Mouse (Mus musculus) forebrain, embryonic 13.5 days (tissue): ENCODE measurements at regions not wholly inside any gene's neighbourhood (a gene's known extent, or its start where the extent isn't known, plus 50 kb on each side); places are given as distances from the start of the nearest gene placed in this dataset.
A peak's percentile ranks its signal among the peaks of the same experiment; 100 is the strongest.
"Not testable (repeated sequence)": the region's sequence is repeated elsewhere in the genome, so short reads cannot be mapped to it uniquely, and the experiment has no call there.

Source experiments
- ATAC-seq: fragments of 200-750 bp; cut with Nextera tagmentation; 2 replicates; pipeline ENCODE4 v1.8.0; 2017
- H3K27ac ChIP-seq: fragments of 300-500 bp; sonication (generic); 2 replicates; pipeline ENCODE4 v1.5.1; 2015; ENCODE audit warnings: inconsistent platforms, mild to moderate bottlenecking, moderate library complexity
- H3K27me3 ChIP-seq: fragments of 300-500 bp; sonication (generic); 2 replicates; pipeline ENCODE4 v1.6.1; 2015; ENCODE audit warnings: mild to moderate bottlenecking, inconsistent platforms
- H3K36me3 ChIP-seq: fragments of 300-500 bp; sonication (generic); 2 replicates; pipeline ENCODE4 v1.6.1; 2015; ENCODE audit warnings: mild to moderate bottlenecking, inconsistent platforms; ENCODE audit not compliant: poor library complexity, severe bottlenecking
- H3K4me1 ChIP-seq: fragments of 300-500 bp; sonication (generic); 2 replicates; pipeline ENCODE4 v1.6.1; 2015; ENCODE audit warnings: inconsistent platforms
- H3K4me2 ChIP-seq: fragments of 300-500 bp; sonication (generic); 2 replicates; pipeline ENCODE4 v1.6.1; 2015; ENCODE audit warnings: inconsistent platforms, mild to moderate bottlenecking, moderate library complexity
- H3K4me3 ChIP-seq: fragments of 300-500 bp; sonication (generic); 2 replicates; pipeline ENCODE4 v1.5.1; 2015; ENCODE audit warnings: mild to moderate bottlenecking, inconsistent platforms
- H3K9ac ChIP-seq: fragments of 300-500 bp; sonication (generic); 2 replicates; pipeline ENCODE4 v1.6.1; 2015; ENCODE audit warnings: mild to moderate bottlenecking, inconsistent platforms
- H3K9me3 ChIP-seq: fragments of 300-500 bp; sonication (generic); replicated peaks from 2 replicates; pipeline ENCODE4 v1.6.1; 2016; ENCODE audit warnings: inconsistent platforms
- WGBS: fragments of 180-500 bp; shearing (Covaris S2); methylation state at CpG from one replicate; pipeline ENCODE4 v1.1.7; 2015; 5-methylcytosine and 5-hydroxymethylcytosine counted together

DNA sequence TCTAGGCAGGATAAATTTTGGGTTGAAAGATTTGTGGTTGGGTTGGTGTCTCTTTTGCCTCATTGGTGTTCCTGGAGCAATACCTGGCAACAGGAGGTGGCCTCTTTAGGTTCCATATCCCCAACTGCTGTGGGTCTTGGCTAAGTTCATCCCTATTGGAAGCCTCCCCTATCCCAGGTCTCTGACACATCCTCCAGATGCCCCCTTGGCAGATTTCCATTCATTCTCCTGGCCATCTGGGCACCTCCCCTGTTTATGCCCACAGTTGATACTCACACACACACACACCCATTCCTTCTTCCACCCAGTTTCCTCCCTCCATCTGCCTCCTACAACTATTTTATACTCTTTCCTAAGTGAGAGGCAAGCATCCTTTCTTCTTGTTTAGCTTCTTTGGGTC is 984.9 kb upstream of the Gm12353 start:
- Histone ChIP-seq H3K4me2 (no peak overlapping the region), H3K27me3 (no peaks in the 10 kb centered on the region), H3K4me1 (no peaks in the 10 kb centered on the region), H3K27ac (no peak overlapping the region), H3K9ac (no peak overlapping the region), H3K9me3 (no peaks in the 10 kb centered on the region), H3K4me3 (no peak overlapping the region), H3K36me3 (no peaks in the 10 kb centered on the region)
- no peak for ATAC-seq

DNA sequence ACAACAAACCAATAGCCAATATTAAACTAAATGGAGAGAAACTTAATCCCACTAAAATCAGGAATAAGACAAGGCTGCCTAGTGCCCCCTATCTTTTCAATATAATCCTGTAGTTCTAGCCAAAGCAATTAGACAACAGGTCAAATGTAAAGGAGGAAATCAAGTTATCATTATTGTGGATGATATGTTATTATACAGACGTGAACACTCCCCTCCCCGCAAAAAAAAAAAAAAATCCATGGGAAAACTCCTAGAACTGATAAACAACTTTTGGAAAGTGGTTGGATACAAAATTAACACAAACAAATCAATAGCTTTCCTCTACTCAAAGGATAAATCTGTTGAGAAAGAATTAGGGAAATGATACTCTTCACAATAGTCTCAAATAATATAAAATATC is 966.2 kb upstream of the Gm12353 start:
- H3K4me3 ChIP-seq = no peak overlapping the region
- no peak overlapping the region for H3K27ac ChIP-seq
- H3K4me1 ChIP-seq = no peaks in the 10 kb centered on the region
- 86% methylated on average over 2 of the region's 2 CpGs for WGBS
- no peaks in the 10 kb centered on the region for H3K9me3 ChIP-seq
- H3K27me3 ChIP-seq = no peaks in the 10 kb centered on the region
- no peaks in the 10 kb centered on the region for H3K36me3 ChIP-seq
- no peak overlapping the region for H3K4me2 ChIP-seq
- no peak for ATAC-seq
- H3K9ac ChIP-seq = no peak overlapping the region

DNA sequence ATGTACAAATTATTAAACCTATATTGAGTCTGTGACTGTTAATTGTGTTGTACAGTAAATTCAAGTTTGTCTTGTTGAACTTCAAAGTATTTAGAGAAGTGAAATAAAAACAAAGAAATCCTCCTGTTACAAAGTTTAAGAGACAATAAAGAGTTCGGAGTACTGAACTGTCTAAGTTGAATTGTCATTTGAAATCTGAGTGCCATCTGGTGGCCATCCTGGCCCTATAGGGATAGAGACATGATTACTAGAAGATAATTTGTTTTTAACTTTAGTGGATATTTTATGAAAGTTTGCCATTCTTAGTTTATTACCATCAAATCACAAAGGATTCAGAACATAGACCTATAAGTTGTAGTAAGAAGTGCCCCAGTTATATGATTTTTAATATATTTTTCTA is 956.1 kb upstream of the Gm12353 start:
- H3K9ac ChIP-seq = no peak overlapping the region
- H3K27ac ChIP-seq = no peak overlapping the region
- peak; percentile 55; the same call in 1 of the 2 replicates for ATAC-seq
- WGBS = 35% methylated on average over 1 of the region's 1 CpGs
- H3K36me3 ChIP-seq = no peaks in the 10 kb centered on the region
- H3K9me3 ChIP-seq = no peaks in the 10 kb centered on the region
- H3K27me3 ChIP-seq = no peaks in the 10 kb centered on the region
- no peaks in the 10 kb centered on the region for H3K4me1 ChIP-seq
- H3K4me2 ChIP-seq = no peak overlapping the region
- H3K4me3 ChIP-seq = no peak overlapping the region

DNA sequence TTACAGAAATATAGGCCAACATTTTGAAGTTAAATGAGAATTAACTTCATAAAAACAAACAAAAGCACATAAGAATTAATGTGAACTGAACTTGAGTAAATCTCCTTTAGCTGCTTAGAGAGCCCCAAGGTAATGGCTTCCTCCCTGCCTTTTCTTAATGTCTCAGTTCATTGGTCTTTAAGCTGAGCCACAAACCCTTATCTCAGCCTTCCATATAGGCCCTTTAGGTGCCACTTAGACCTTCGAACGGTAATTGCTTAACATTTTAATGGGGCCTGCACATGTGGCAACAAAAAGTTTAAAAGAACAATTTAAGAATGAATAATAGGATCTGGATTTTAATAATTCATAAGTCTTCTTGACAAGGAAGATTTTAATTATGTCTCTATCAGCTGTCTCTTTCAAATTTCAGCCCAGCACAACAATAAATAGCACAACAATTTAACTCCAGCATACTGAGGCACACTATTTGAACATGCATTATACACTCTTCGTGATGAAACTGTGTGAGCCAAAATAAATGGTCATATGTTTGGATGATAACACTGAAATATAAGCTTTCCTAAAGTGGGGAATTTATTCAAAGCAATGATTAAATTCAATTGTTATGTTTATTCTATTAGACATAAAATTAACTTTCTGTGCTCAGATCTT is 919.2 kb upstream of the Gm12353 start:
- no peak for ATAC-seq
- Histone ChIP-seq H3K4me3 (no peak overlapping the region), H3K9me3 (no peaks in the 10 kb centered on the region), H3K36me3 (no peaks in the 10 kb centered on the region), H3K4me1 (no peaks in the 10 kb centered on the region), H3K27me3 (no peaks in the 10 kb centered on the region), H3K27ac (no peak overlapping the region), H3K4me2 (no peak overlapping the region), H3K9ac (no peak overlapping the region)
- 64% methylated on average over 3 of the region's 3 CpGs for WGBS

DNA sequence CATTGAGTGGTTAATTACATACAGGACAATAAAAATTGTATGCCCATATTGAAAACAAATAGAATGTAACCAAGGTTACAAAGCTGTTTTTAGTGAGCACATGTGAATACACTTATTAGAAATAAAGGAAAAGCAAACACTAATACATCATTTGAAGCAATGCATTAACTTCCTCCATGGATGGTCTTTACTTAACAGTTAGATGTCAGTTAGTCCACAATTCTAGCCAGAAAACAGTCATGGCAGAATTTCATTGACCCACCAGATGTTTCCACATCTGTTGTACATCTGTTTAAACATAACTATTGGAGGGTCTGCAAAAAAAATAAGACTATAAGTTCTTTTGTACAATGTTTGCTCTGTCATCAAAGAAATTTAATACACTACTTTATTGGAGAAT is 911.2 kb upstream of the Gm12353 start:
- Histone ChIP-seq H3K9ac (no peak overlapping the region), H3K4me2 (no peak overlapping the region), H3K9me3 (no peaks in the 10 kb centered on the region), H3K4me1 (no peaks in the 10 kb centered on the region), H3K27me3 (no peaks in the 10 kb centered on the region), H3K36me3 (no peaks in the 10 kb centered on the region), H3K4me3 (no peak overlapping the region), H3K27ac (no peak overlapping the region)
- no peak for ATAC-seq

DNA sequence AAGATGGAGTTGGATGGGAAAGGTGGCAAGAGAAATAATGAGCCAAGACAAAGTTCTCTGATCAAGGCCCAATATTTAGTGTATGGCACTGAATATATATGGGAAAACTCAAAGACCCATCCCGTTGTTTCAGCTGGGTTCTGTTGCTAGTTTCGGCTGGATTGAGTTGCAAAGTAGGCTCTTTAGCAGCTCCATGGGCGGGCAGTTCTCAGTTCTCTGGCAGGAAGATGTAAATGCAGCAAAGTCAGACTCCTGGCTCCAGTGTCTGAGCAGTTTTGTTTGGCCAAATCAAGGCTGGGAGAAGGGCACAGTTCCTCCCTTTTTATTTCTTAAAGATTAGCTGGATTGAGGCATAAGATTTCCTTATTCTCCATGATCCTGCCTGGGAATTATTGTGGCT is 909.0 kb upstream of the Gm12353 start:
- WGBS = 59% methylated on average over 3 of the region's 3 CpGs
- H3K9ac ChIP-seq = no peak overlapping the region
- no peak overlapping the region for H3K27ac ChIP-seq
- H3K4me3 ChIP-seq = no peak overlapping the region
- H3K36me3 ChIP-seq = no peaks in the 10 kb centered on the region
- H3K4me2 ChIP-seq = no peak overlapping the region
- H3K9me3 ChIP-seq = no peaks in the 10 kb centered on the region
- no peak for ATAC-seq
- no peaks in the 10 kb centered on the region for H3K4me1 ChIP-seq
- H3K27me3 ChIP-seq = no peaks in the 10 kb centered on the region

DNA sequence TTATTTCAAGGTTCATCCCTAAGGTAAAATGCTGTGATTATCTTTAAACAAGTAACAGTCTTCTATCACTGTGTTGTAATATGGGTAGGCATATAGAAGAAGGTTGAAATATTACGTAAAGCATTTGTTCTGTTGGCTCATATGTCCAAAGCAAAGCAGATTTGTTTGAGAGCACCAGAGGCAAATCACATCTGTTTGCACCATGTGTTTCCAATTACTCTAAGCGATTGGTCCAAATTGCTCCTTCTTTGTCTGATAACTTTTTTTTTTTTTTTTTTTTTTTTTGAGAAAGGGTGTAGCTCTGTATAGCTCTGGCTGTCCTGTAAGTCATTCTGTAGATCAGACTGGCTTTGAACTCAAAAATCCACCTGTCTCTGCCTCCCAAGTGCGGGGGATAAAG is 861.0 kb upstream of the Gm12353 start:
- ATAC-seq = no peak
- H3K36me3 ChIP-seq = no peaks in the 10 kb centered on the region
- no peaks in the 10 kb centered on the region for H3K4me1 ChIP-seq
- no peak overlapping the region for H3K4me2 ChIP-seq
- H3K9ac ChIP-seq = no peak overlapping the region
- H3K9me3 ChIP-seq = peaks cover 3% of the 10 kb centered on the region; the same call in 1 of the 2 replicates
- WGBS = 88% methylated on average over 3 of the region's 3 CpGs
- H3K4me3 ChIP-seq = no peak overlapping the region
- H3K27me3 ChIP-seq = no peaks in the 10 kb centered on the region
- H3K27ac ChIP-seq = no peak overlapping the region

DNA sequence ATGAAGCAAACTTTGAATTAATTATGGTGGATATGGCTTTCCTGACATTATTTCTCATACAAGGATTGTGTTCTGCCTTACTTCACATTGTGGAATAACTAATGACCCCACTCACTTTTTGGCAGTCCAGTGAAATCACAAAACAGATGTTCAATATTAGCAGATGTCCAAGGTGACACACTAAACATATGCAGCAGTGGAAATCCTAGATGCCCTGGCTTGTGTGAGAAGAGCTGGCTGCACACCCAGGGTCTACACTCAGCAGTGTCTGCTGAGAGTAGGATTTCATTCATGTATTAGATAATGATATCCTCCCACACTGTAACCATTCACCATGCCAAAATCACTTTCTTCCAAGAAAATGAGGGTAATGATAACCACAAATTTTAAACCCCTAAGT is 816.9 kb upstream of the Gm12353 start:
- H3K27me3 ChIP-seq = no peaks in the 10 kb centered on the region
- H3K9ac ChIP-seq = no peak overlapping the region
- no peaks in the 10 kb centered on the region for H3K4me1 ChIP-seq
- no peak overlapping the region for H3K4me3 ChIP-seq
- H3K4me2 ChIP-seq = no peak overlapping the region
- no peak overlapping the region for H3K27ac ChIP-seq
- no peaks in the 10 kb centered on the region for H3K36me3 ChIP-seq
- ATAC-seq = no peak
- H3K9me3 ChIP-seq = no peaks in the 10 kb centered on the region

DNA sequence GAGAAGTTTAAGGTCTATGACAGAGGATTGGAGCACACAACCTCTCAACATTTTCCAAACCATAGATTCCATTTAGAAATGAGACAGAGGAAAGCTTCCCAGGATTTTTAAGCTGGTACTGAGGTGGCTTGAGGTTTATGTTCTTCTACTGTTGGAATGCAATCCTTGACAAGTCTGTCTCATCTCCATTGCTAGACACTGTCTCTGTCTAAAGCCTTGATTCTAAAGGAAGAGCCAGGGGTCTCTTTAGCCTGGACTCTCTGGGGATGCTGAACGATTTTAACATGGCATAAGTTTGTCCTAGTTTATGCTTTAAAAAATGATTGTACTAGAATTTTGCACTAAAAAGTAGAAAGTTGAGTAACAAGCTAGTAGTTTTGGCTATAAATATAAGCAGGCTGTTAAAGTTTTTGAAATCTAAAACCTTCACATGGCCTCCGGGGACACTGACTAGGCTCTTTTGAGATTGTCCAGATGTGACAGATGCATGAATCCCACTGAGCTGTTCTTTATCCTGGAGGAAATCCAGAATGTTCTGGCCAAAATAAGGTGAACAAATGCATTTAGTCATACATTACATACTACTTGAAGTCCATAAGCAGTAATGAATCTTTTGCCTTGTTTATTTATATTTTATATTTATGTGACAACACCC is 809.4 kb upstream of the Gm12353 start:
- Histone ChIP-seq H3K36me3 (no peaks in the 10 kb centered on the region), H3K4me3 (no peak overlapping the region), H3K9me3 (no peaks in the 10 kb centered on the region), H3K4me2 (no peak overlapping the region), H3K27me3 (no peaks in the 10 kb centered on the region), H3K27ac (no peak overlapping the region), H3K9ac (no peak overlapping the region), H3K4me1 (no peaks in the 10 kb centered on the region)
- ATAC-seq = no peak
- WGBS = 93% methylated on average over 2 of the region's 2 CpGs

DNA sequence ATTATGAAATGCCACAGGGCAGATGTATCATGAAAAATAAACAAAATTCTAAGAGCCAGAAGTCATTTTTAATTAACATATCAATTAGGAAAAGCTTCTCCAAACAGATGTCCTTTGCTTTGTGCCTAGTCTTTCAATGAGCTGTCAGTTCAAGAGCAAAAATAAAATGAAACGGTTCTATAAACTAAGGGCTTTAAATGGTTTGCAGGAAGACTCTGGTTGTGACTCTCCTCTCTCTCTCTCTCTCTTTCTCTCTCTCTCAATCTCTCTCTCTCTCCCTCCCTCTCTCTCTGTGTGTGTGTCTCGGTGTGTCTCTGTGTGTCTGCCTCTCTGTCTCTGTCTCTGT is 808.9 kb upstream of the Gm12353 start:
- Histone ChIP-seq H3K36me3 (no peaks in the 10 kb centered on the region), H3K4me1 (no peaks in the 10 kb centered on the region), H3K9ac (no peak overlapping the region), H3K9me3 (no peaks in the 10 kb centered on the region), H3K27me3 (no peaks in the 10 kb centered on the region), H3K4me2 (no peak overlapping the region), H3K27ac (no peak overlapping the region), H3K4me3 (no peak overlapping the region)
- no peak for ATAC-seq
- 75% methylated on average over 2 of the region's 2 CpGs for WGBS

DNA sequence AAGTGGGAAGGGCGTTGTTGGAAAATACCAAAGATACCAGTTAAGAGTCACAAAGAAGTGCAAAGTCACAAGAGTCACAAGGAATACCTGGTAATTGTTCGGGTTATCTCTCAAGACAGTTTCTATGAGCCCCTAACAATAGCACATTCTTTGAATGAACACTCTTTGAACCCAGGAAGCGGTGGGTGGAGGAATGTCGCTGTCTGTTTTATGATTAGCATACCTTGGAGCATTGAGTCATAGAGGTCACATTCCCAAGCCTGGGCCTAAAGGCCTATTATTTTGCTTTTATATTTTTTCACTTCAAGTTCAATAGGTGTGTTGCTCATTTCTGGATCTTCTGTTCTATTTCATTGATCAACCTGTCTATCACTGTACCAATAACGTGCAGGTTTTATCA is 802.1 kb upstream of the Gm12353 start:
- not testable (repeated sequence) for H3K4me3 ChIP-seq, H3K27me3 ChIP-seq, H3K27ac ChIP-seq, H3K9ac ChIP-seq, H3K9me3 ChIP-seq, ATAC-seq, H3K36me3 ChIP-seq, H3K4me1 ChIP-seq, H3K4me2 ChIP-seq
- 92% methylated on average over 5 of the region's 5 CpGs for WGBS
